Mouse (Mus musculus) forebrain, postnatal 0 days (tissue): ENCODE results near the gene Zp2. TPM values are rescaled to one million over a fixed set of nuclear protein-coding genes. Genes with fewer than 3 reads are reported as not detected.

Experiments
- ATAC-seq: fragments of 200-750 bp; cut with Nextera tagmentation; 2 replicates; pipeline ENCODE4 v1.8.0; 2017; ENCODE audit warnings: mild to moderate bottlenecking, moderate library complexity
- DNase-seq: peaks from one replicate; pipeline ENCODE4 v3.0.0-alpha.2; 2015
- H3K27ac ChIP-seq: fragments of 300-500 bp; sonication (generic); 2 replicates; pipeline ENCODE4 v1.5.1; 2014; ENCODE audit warnings: low read depth, mild to moderate bottlenecking, antibody characterized with exemption, low read length, moderate library complexity, mixed read lengths
- H3K27me3 ChIP-seq: fragments of 300-500 bp; sonication (generic); 2 replicates; pipeline ENCODE4 v1.6.1; 2014; ENCODE audit warnings: mild to moderate bottlenecking, low read length, mixed read lengths; ENCODE audit not compliant: insufficient read depth
- H3K36me3 ChIP-seq: fragments of 300-500 bp; sonication (generic); 2 replicates; pipeline ENCODE4 v1.6.1; 2014; ENCODE audit warnings: mild to moderate bottlenecking, moderate library complexity; ENCODE audit not compliant: insufficient read depth
- H3K4me1 ChIP-seq: fragments of 300-500 bp; sonication (generic); 2 replicates; pipeline ENCODE4 v1.6.1; 2014; ENCODE audit warnings: antibody characterized with exemption; ENCODE audit not compliant: insufficient read depth
- H3K4me2 ChIP-seq: fragments of 300-500 bp; sonication (generic); 2 replicates; pipeline ENCODE4 v1.6.1; 2014; ENCODE audit warnings: low read depth, mild to moderate bottlenecking, moderate library complexity
- H3K4me3 ChIP-seq: fragments of 300-500 bp; sonication (generic); 2 replicates; pipeline ENCODE4 v1.5.1; 2014; ENCODE audit warnings: low read depth, low read length, mixed read lengths
- H3K9ac ChIP-seq: fragments of 300-500 bp; sonication (generic); 2 replicates; pipeline ENCODE4 v1.6.1; 2014; ENCODE audit warnings: mild to moderate bottlenecking
- H3K9me3 ChIP-seq: fragments of 300-500 bp; sonication (generic); 2 replicates; pipeline ENCODE4 v1.6.1; 2016; ENCODE audit warnings: low read length
- CTCF ChIP-seq: sonication (generic); IDR thresholded peaks from 2 replicates; pipeline ENCODE4 v1.5.1; 2016; ENCODE audit warnings: antibody characterized with exemption, control low read depth, low read depth
- WGBS: fragments of 180-500 bp; shearing (Covaris S2); extraction: QIAGEN DNeasy Blood & Tissue Kit; methylation state at CpG from one replicate; pipeline ENCODE4 v1.1.7; 2014; 5-methylcytosine and 5-hydroxymethylcytosine counted together
- polyA plus RNA-seq: library from polyadenylated mRNA; unstranded; fragments of >200 nt; fragmentation: Nextera tagmentation; extraction: Ambion mirVana; gene quantifications from 2 replicates; pipeline ENCODE4 v1.2.1, GENCODE M21; 2015
- total RNA-seq: library from RNA; depleted of rRNA; stranded (reverse); fragments of >200 nt; gene quantifications from 2 replicates; pipeline ENCODE4 v1.2.3, GENCODE M21; 2014

Gene Zp2
- total and polyA plus RNA-seq, 2 experiments from 2014 or later = 0.19 TPM; not detected in 1

DNA sequence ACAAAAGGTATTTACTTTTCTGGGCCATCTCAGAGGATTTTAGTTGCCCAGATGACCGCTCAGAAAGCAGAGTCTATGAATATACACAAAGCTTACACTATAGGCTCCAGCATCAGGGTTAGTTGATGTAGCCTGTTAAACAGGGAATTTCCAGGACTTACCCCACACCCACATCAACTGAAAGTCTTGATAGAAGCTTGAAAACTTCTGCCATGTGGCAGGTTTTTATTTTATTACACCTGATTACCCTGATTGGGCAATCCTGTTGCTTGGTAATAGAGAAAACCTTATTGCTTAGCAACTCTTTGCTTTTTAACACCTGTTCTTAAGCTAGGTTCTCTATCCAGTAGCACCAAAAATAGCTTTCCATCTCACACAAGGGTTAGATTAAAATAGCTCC lies 2.3 kb downstream of the Zp2 start:
- ATAC-seq (no peak), DNase-seq (no peak)
- peaks cover 4% of the 10 kb centered on the region; the same call in 1 of the 2 replicates for H3K27me3 ChIP-seq

DNA sequence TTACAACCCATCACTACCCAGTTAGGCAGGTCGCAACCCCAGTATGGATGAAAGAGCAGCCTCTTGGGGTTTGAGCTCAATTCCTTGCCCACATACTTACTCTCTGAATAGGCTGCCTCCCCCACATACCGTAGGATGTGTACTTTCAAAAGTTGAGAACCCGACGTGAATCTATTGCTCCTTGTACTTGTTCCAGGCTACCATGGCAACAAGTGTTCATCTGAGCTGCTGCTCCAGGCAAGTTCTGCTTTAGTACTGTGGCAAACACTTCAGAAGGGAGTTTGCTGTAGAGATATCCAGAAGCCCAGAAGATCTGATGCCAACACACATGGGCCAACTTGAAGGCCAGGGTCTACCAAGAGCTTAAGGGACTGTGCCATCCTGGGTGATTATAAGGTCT lies 16.1 kb downstream of the Zp2 start:
- H3K4me1 ChIP-seq = no peaks in the 10 kb centered on the region
- TF ChIP-seq CTCF = no peak
- H3K36me3 ChIP-seq = no peaks in the 10 kb centered on the region
- H3K27ac ChIP-seq = no peak overlapping the region
- ATAC-seq (peak; percentile 50; the same call in 1 of the 2 replicates), DNase-seq (peak; percentile 43)
- WGBS = 35% methylated on average over 4 of the region's 4 CpGs
- H3K9me3 ChIP-seq = no peaks in the 10 kb centered on the region
- H3K4me2 ChIP-seq = no peak overlapping the region
- H3K27me3 ChIP-seq = no peaks in the 10 kb centered on the region
- H3K9ac ChIP-seq = no peak overlapping the region
- no peak overlapping the region for H3K4me3 ChIP-seq

More for the DNA sequence above, 2.3 kb downstream of the Zp2 start:
- no peak overlapping the region for H3K4me2 ChIP-seq
- no peaks in the 10 kb centered on the region for H3K4me1 ChIP-seq
- no peak overlapping the region for H3K4me3 ChIP-seq
- 86% methylated on average over 1 of the region's 1 CpGs for WGBS
- H3K27ac ChIP-seq = no peak overlapping the region
- H3K36me3 ChIP-seq = no peaks in the 10 kb centered on the region
- TF ChIP-seq CTCF = no peak
- H3K9ac ChIP-seq = no peak overlapping the region
- H3K9me3 ChIP-seq = no peaks in the 10 kb centered on the region

DNA sequence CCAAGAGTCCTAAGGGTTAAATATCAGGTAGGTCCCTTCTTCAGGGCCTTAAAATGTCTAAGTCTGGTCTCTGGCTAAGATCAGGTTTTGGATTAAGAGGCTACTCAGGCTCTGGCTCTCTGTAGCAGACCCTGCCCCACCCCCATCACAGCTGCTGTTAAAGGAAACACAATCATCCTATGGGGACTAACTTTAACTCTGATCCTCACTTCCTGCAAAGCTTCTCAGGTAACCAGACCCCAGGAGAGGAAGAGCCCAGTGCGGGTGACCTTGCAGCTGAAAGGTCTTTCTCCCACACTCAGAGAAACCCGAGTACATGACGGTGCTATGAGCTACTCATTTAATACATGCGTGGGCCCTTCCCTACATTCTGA lies 17.4 kb downstream of the Zp2 start:
- no peaks in the 10 kb centered on the region for H3K36me3 ChIP-seq
- H3K9me3 ChIP-seq = no peaks in the 10 kb centered on the region
- no peaks in the 10 kb centered on the region for H3K4me1 ChIP-seq
- TF ChIP-seq CTCF = no peak
- DNase-seq = no peak
- no peak overlapping the region for H3K27ac ChIP-seq
- H3K27me3 ChIP-seq = no peaks in the 10 kb centered on the region
- H3K4me2 ChIP-seq = no peak overlapping the region
- H3K9ac ChIP-seq = no peak overlapping the region
- H3K4me3 ChIP-seq = no peak overlapping the region
- WGBS = 59% methylated on average over 4 of the region's 4 CpGs
- ATAC-seq = no peak

DNA sequence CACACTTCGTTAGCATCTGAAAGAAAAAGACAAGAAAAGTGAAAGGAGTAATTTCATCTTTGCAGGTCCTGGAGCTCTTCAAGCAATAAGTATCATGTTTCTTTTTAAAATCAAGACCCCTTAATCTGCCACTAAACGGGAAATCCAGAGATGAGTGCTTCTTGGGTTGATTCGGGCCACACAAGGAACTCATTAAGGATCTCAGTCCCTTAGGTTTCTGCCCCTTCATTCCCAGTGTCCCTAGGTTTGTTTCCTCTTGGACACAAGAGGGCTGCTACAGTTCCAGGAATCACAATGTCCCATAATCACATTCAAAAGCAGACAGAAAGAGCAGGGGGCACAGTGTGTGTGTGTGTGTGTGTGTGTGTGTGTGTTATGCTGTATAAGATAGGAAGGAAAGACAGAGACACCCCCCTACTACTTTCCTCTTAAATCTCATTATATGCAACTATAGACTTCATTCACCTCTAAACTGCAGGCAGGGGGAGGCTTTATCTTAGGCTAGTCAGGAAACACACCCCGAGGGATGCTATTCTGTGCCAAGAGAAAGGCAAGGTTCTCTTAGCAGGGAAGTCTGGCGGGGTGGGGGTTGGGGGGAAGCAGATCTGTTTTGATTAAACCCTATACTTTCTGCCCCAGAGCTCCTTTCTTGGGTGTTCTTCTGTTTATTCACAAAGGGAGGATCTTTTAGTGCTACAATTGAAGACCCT lies 18.0 kb downstream of the Zp2 start:
- no peak for DNase-seq
- 17% methylated on average over 5 of the region's 5 CpGs for WGBS
- no peaks in the 10 kb centered on the region for H3K27me3 ChIP-seq
- H3K4me3 ChIP-seq = no peak overlapping the region
- no peak overlapping the region for H3K4me2 ChIP-seq
- H3K4me1 ChIP-seq = no peaks in the 10 kb centered on the region
- H3K9me3 ChIP-seq = no peaks in the 10 kb centered on the region
- no peak overlapping the region for H3K9ac ChIP-seq
- TF ChIP-seq CTCF = no peak
- no peaks in the 10 kb centered on the region for H3K36me3 ChIP-seq
- no peak overlapping the region for H3K27ac ChIP-seq
- no peak for ATAC-seq

DNA sequence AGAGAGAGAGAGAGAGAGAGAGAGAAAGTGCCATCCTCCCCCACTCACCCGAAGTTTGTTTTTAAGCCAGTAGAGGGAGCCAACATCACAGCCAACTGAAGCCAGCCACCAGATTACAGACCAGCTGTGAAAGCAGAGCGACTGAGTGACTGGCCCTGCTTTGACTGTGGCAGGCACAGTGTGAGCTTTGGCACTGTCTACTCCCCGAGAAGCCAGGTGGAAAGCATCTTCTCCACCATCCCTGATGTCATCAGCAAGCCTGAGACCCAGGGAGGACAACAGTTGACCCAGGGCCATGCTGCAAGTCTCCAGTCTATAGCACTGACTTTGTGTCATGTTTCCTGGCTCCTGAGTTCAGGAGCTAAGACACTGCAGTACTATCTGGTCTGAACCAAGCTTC lies 20.2 kb downstream of the Zp2 start:
- Histone ChIP-seq H3K27ac (no peak overlapping the region), H3K4me1 (no peaks in the 10 kb centered on the region), H3K4me2 (no peak overlapping the region), H3K27me3 (no peaks in the 10 kb centered on the region), H3K4me3 (no peak overlapping the region), H3K9ac (no peak overlapping the region), H3K36me3 (no peaks in the 10 kb centered on the region), H3K9me3 (no peaks in the 10 kb centered on the region)
- DNase-seq (peak; percentile 90), ATAC-seq (peak; percentile 92)
- WGBS = 0% methylated on average over 3 of the region's 3 CpGs
- peak; percentile 94 for TF ChIP-seq CTCF

DNA sequence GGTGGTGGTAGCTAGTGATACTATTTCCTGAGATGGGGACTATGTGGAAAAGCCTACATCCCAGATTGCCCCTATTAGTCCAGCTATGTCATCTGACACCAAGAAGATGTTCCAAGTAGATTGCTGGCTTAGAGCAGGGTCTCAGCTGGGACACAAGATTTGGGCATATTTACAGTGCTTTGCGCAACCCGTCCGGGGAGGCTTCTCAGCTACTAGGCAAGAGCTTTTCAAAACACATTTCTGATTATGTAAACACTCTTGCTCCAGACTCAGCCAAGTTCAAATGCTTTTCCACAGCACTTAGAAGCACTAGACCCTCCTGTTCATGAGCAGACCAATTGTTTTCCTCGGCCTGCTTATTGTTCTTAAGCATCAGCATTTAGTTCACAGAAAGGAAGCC lies 21.3 kb downstream of the Zp2 start:
- no peaks in the 10 kb centered on the region for H3K9me3 ChIP-seq
- no peaks in the 10 kb centered on the region for H3K36me3 ChIP-seq
- H3K9ac ChIP-seq = no peak overlapping the region
- no peak overlapping the region for H3K27ac ChIP-seq
- H3K4me3 ChIP-seq = no peak overlapping the region
- no peak for DNase-seq
- H3K27me3 ChIP-seq = no peaks in the 10 kb centered on the region
- no peak overlapping the region for H3K4me2 ChIP-seq
- no peak for ATAC-seq
- no peaks in the 10 kb centered on the region for H3K4me1 ChIP-seq
- no peak for TF ChIP-seq CTCF
- 83% methylated on average over 4 of the region's 4 CpGs for WGBS

DNA sequence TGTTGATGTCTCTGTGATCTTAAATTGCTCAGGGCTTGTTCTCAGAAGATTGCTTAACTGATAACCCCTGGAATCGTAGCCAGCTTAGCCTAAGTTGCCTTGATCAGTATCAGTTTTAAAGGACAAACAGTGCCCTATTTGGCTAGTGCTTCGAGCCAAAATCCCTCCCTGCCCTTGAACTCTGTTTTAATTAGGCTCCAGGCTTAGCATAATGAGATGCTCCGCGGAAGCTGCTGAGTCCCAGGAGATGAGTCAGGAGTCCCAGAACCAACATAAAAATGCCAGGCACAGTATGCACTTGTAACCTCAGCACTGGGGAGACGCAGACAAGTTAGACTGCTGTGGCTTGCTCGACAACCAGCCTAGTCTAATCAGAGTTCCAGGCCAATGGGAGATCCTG lies 27.6 kb downstream of the Zp2 start:
- no peak overlapping the region for H3K9ac ChIP-seq
- DNase-seq (no peak), ATAC-seq (no peak)
- WGBS = 24% methylated on average over 6 of the region's 6 CpGs
- no peak overlapping the region for H3K27ac ChIP-seq
- no peaks in the 10 kb centered on the region for H3K27me3 ChIP-seq
- H3K36me3 ChIP-seq = no peaks in the 10 kb centered on the region
- H3K4me1 ChIP-seq = no peaks in the 10 kb centered on the region
- TF ChIP-seq CTCF = no peak
- no peak overlapping the region for H3K4me3 ChIP-seq
- no peaks in the 10 kb centered on the region for H3K9me3 ChIP-seq
- H3K4me2 ChIP-seq = no peak overlapping the region
